8 mouse cellular contexts compared by ENCODE assay signal in genomic region chr12:102242076-102242722, GRCm38 (mm10). TPM values are rescaled to one million over a fixed set of nuclear protein-coding genes. Genes with fewer than 3 reads are reported as not detected.
DNase-seq lines count a peak whose midpoint lies in the region; ATAC-seq and TF ChIP-seq lines count a peak whose summit lies in the region.

No protein-coding gene starts in this region.

- no peak overlapping the region for H3K4me3 ChIP-seq in layer of hippocampus, adult 2 months
- H3K4me3 ChIP-seq in heart, embryonic 16.5 days (ENCODE audit: low read length), result no peak overlapping the region
- no peak overlapping the region for H3K4me3 ChIP-seq in midbrain, embryonic 15.5 days

- no peaks in the 10 kb centered on the region for H3K9me3 ChIP-seq in heart, embryonic 16.5 days (replicated peaks; ENCODE audit: control insufficient read depth, low read length)
- H3K9me3 ChIP-seq in midbrain, embryonic 15.5 days, result no peaks in the 10 kb centered on the region

- 55% methylated on average over 6 of the region's 6 CpGs for WGBS in heart, embryonic 16.5 days
- 47% methylated on average over 6 of the region's 6 CpGs for WGBS in midbrain, embryonic 15.5 days

- no peaks in the 10 kb centered on the region for H3K27me3 ChIP-seq in heart, embryonic 16.5 days (ENCODE audit: control insufficient read depth, insufficient read depth, low read length)
- no peaks in the 10 kb centered on the region for H3K27me3 ChIP-seq in midbrain, embryonic 15.5 days (replicated peaks)

- no peak overlapping the region for H3K4me2 ChIP-seq in heart, embryonic 16.5 days (ENCODE audit: low read depth, low read length)
- H3K4me2 ChIP-seq in midbrain, embryonic 15.5 days, result no peak overlapping the region

- TF ChIP-seq CTCF in layer of hippocampus, adult 2 months (conservative IDR thresholded peaks at IDR 0.05), result no peak

- H3K36me3 ChIP-seq in heart, embryonic 16.5 days (ENCODE audit: control insufficient read depth, insufficient read depth), result no peaks in the 10 kb centered on the region
- H3K36me3 ChIP-seq in midbrain, embryonic 15.5 days (replicated peaks), result no peaks in the 10 kb centered on the region

- intact Hi-C loops in left cerebral cortex, postnatal 4 days (cut with DNase I), result no loop called here

- DNase-seq in layer of hippocampus, adult 2 months (ENCODE audit: low spot score in 2 of 2), result no peak
- no peak for DNase-seq in layer of hippocampus, adult 8-10 months (ENCODE audit: low spot score in 2 of 2)
- peak; percentile 10 for DNase-seq in embryo, embryonic 9.5 days (ENCODE audit: extremely low spot score)
- no peak for DNase-seq in cerebellum, postnatal 36 days
- DNase-seq in MN1 (ENCODE audit: low spot score), result no peak
- no peak for DNase-seq in left cerebral cortex, postnatal 4 days

- H3K9ac ChIP-seq in heart, embryonic 16.5 days (ENCODE audit: low read length), result no peak overlapping the region
- no peak overlapping the region for H3K9ac ChIP-seq in midbrain, embryonic 15.5 days

- H3K4me1 ChIP-seq in heart, embryonic 16.5 days (ENCODE audit: control insufficient read depth, insufficient read depth, low read length), result no peaks in the 10 kb centered on the region
- H3K4me1 ChIP-seq in midbrain, embryonic 15.5 days, result peaks cover 3% of the 10 kb centered on the region; the same call in 1 of the 2 replicates

- ATAC-seq in heart, embryonic 16.5 days (replicated peaks; ENCODE audit: extremely low read depth, insufficient read depth, low FRiP score), result peak; percentile 74
- peak; percentile 69 for ATAC-seq in midbrain, embryonic 15.5 days (replicated peaks)

- H3K27ac ChIP-seq in layer of hippocampus, adult 2 months, result peak overlapping the region; percentile 28; the same call in 1 of the 2 replicates
- no peak overlapping the region for H3K27ac ChIP-seq in heart, embryonic 16.5 days (ENCODE audit: low read length)
- H3K27ac ChIP-seq in midbrain, embryonic 15.5 days, result no peak overlapping the region

RNA-seq across cellular contexts. Expression of gene Rin3, which starts 40.6 kb away (rescaled TPM):
- 1 to 10 TPM; 3.2 to 4.3 TPM for total RNA-seq in layer of hippocampus, adult 2 months (2021)
- 1 to 10 TPM; 3.3 to 7.1 (median 4.8) TPM for total RNA-seq in layer of hippocampus, adult 8-10 months (2022)
- polyA plus RNA-seq in heart, embryonic 16.5 days (2015; fragmentation: Nextera tagmentation; extraction: Ambion mirVana), result 9.5 and 9.7 TPM in 2 replicates
- polyA plus RNA-seq in midbrain, embryonic 15.5 days (2015; fragmentation: Nextera tagmentation; extraction: Ambion mirVana), result 2.4 and 2.8 TPM in 2 replicates
- 1 to 10 TPM; 4.0 to 4.5 TPM for total RNA-seq in left cerebral cortex, postnatal 4 days (2021)
